Mouse (Mus musculus): ENCODE results near the gene Dus2.

DNA sequence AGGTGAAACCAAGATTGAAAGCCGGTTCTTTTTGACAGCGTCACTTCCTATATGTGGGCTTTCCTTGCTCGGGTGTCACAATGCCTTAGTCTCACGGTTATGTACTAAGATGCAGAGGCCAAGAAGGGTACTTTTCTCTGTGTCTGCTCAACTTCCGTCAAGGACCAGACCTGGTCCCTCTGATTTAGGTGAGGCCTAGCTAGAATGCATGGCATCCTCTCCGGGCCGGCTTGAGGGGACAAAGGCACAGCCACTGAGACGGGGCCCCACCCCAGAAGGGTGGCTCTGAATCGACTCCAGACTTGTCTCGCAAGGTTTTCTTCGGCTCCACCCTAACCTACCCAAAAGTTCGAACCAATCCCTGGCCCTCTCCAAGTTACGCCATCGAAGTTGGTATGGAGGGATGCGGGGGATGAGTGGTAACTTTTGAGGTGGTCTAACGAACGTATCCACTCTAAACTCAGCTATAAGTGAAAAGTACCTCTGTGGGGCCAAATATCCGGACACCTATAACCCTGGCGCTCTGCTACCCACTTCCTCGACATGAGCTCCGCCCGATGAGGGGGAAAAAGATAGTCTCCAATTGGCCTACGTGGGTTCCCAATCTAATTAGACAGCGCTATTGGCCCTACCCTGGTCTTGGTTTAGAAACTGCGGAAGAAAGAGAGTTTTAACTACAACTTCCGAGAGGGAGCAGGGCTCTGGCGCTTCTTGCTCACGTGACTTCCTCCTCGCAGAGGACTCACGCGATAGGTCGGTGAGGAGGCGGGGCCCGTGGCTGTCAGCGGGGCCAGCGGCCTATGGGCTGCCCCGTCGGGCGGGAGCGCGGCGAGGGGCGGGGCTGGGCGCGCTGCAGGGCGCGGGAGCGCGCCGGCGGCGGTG lies 67.8 kb downstream of the Dus2 start, which contains the start of gene Nfatc3:
- TF ChIP-seq CTCF (IDR thresholded peaks at IDR 0.05) (no peak), EP300 (IDR thresholded peaks at IDR 0.05; ENCODE audit: insufficient read depth, low read depth, low read length) (no peak), POLR2A (IDR thresholded peaks at IDR 0.05; ENCODE audit: insufficient read depth, low read depth, low read length) (peak; percentile 91)
